Mouse (Mus musculus) MEL (cell line): ENCODE measurements around the gene Klk6. TPM values are rescaled to one million over a fixed set of nuclear protein-coding genes. Genes with fewer than 3 reads are reported as not detected.

Experiments used
- DNase-seq: peaks from one replicate; pipeline ENCODE4 v3.0.0; 2011; ENCODE audit warnings: low read depth, low spot score
- H3K27ac ChIP-seq: 2 replicates; pipeline ENCODE4 v1.5.1; 2012; ENCODE audit warnings: low read depth, mild to moderate bottlenecking, control low read depth, low read length, moderate library complexity; ENCODE audit not compliant: control insufficient read depth
- H3K27me3 ChIP-seq, 2 experiments: fragments of 150-350 bp in 1 of 2; sonication (generic) in 1 of 2; 2 replicates each; pipeline ENCODE4 v1.6.1; 2012; ENCODE audit warnings: low read length in 2 of 2, mild to moderate bottlenecking in 2 of 2, improper control_type of control experiment in 1 of 2, moderate library complexity in 1 of 2; ENCODE audit not compliant: insufficient read depth in 2 of 2, control insufficient read depth in 1 of 2
- H3K36me3 ChIP-seq, 2 experiments: 2 replicates each; pipeline ENCODE4 v1.6.1; 2012 to 2014; ENCODE audit warnings: low read length in 2 of 2, improper control_type of control experiment in 1 of 2, inconsistent platforms in 1 of 2, mild to moderate bottlenecking in 1 of 2; ENCODE audit not compliant: insufficient read depth in 2 of 2, control insufficient read depth in 1 of 2
- H3K4me1 ChIP-seq, 2 experiments: fragments of 150-350 bp in 1 of 2; sonication (generic) in 1 of 2; 2 replicates each; pipeline ENCODE4 v1.6.1; 2012; ENCODE audit warnings: low read length in 2 of 2, improper control_type of control experiment in 1 of 2, mild to moderate bottlenecking in 1 of 2; ENCODE audit not compliant: insufficient read depth in 2 of 2, control insufficient read depth in 1 of 2
- H3K4me3 ChIP-seq, 2 experiments: fragments of 150-350 bp in 1 of 2; sonication (generic) in 1 of 2; 2 replicates each; pipeline ENCODE4 v1.5.1; 2012; ENCODE audit warnings: low read depth in 2 of 2, low read length in 2 of 2, mild to moderate bottlenecking in 2 of 2, moderate library complexity in 2 of 2, control low read depth in 1 of 2, improper control_type of control experiment in 1 of 2; ENCODE audit not compliant: control insufficient read depth in 1 of 2, insufficient read depth in 1 of 2
- H3K79me2 ChIP-seq: 2 replicates; pipeline ENCODE4 v1.6.1; 2012; ENCODE audit warnings: mild to moderate bottlenecking, low read length, moderate library complexity; ENCODE audit not compliant: control insufficient read depth, poor library complexity, insufficient read depth
- H3K9ac ChIP-seq: 2 replicates; pipeline ENCODE4 v1.6.1; 2012; ENCODE audit warnings: low read depth, mild to moderate bottlenecking, control low read depth, low read length, moderate library complexity; ENCODE audit not compliant: control insufficient read depth, poor library complexity, severe bottlenecking
- H3K9me3 ChIP-seq: fragments of 150-350 bp; sonication (generic); replicated peaks from 2 replicates; pipeline ENCODE4 v1.6.1; 2012; ENCODE audit warnings: mild to moderate bottlenecking, low read length, improper control_type of control experiment, moderate library complexity; ENCODE audit not compliant: insufficient read depth
- BHLHE40 ChIP-seq: IDR thresholded peaks from 2 replicates; pipeline ENCODE4 v1.6.1; 2012; ENCODE audit warnings: low read depth, mild to moderate bottlenecking, inconsistent platforms, low read length, improper control_type of control experiment, borderline replicate concordance
- EP300 ChIP-seq, 2 experiments: IDR thresholded peaks; 2 replicates each; pipeline ENCODE4 v1.6.1; 2011; ENCODE audit warnings: improper control_type of control experiment in 2 of 2, low read length in 2 of 2, low read depth in 1 of 2, mild to moderate bottlenecking in 1 of 2
- ETS1 ChIP-seq: IDR thresholded peaks from 2 replicates; pipeline ENCODE4 v1.6.1; 2012; ENCODE audit warnings: low read depth, mild to moderate bottlenecking, inconsistent platforms, low read length, improper control_type of control experiment, moderate library complexity
- HCFC1 ChIP-seq: IDR thresholded peaks from 2 replicates; pipeline ENCODE4 v1.6.1; 2012; ENCODE audit warnings: low read depth, mild to moderate bottlenecking, inconsistent platforms, low read length, improper control_type of control experiment, moderate library complexity
- MAFK ChIP-seq: IDR thresholded peaks from 2 replicates; pipeline ENCODE4 v1.6.1; 2011; ENCODE audit warnings: low read depth, mild to moderate bottlenecking, low read length, improper control_type of control experiment, borderline replicate concordance
- MAX ChIP-seq: IDR thresholded peaks from 2 replicates; pipeline ENCODE4 v1.6.1; 2011; ENCODE audit warnings: low read length, improper control_type of control experiment
- MEF2A ChIP-seq: IDR thresholded peaks from 2 replicates; pipeline ENCODE4 v1.6.1; 2014; ENCODE audit warnings: low read depth, mild to moderate bottlenecking, inconsistent platforms, low read length, improper control_type of control experiment; ENCODE audit not compliant: poor library complexity, insufficient replicate concordance, severe bottlenecking; ENCODE audit errors: extremely low read depth
- MXI1 ChIP-seq: IDR thresholded peaks from 2 replicates; pipeline ENCODE4 v1.6.1; 2011; ENCODE audit warnings: mild to moderate bottlenecking, low read depth, low read length, improper control_type of control experiment
- MYB ChIP-seq: IDR thresholded peaks from 2 replicates; pipeline ENCODE4 v1.6.1; 2011; ENCODE audit warnings: mild to moderate bottlenecking, low read depth, low read length, improper control_type of control experiment
- MYC ChIP-seq: IDR thresholded peaks from 2 replicates; pipeline ENCODE4 v1.6.1; 2011; ENCODE audit warnings: low read depth, mild to moderate bottlenecking, low read length, improper control_type of control experiment, moderate library complexity
- NRF1 ChIP-seq: IDR thresholded peaks from 2 replicates; pipeline ENCODE4 v1.6.1; 2014; ENCODE audit warnings: low read depth, mild to moderate bottlenecking, inconsistent platforms, low read length, improper control_type of control experiment, moderate library complexity; ENCODE audit not compliant: poor library complexity, insufficient read depth, severe bottlenecking
- POLR2A ChIP-seq, 2 experiments: IDR thresholded peaks; 2 replicates each; pipeline ENCODE4 v1.6.1; 2011 to 2012; ENCODE audit warnings: low read length in 2 of 2, mild to moderate bottlenecking in 2 of 2, control low read depth in 1 of 2, improper control_type of control experiment in 1 of 2, low read depth in 1 of 2, moderate library complexity in 1 of 2; ENCODE audit not compliant: control insufficient read depth in 1 of 2, insufficient read depth in 1 of 2, poor library complexity in 1 of 2
- POLR2AphosphoS2 ChIP-seq: IDR thresholded peaks from 2 replicates; pipeline ENCODE4 v1.6.1; 2011; ENCODE audit warnings: low read length, improper control_type of control experiment
- POLR2AphosphoS5 ChIP-seq: IDR thresholded peaks from 2 replicates; pipeline ENCODE4 v1.6.1; 2012; ENCODE audit warnings: low read depth, borderline replicate concordance, mild to moderate bottlenecking, inconsistent platforms, low read length, moderate library complexity, mixed read lengths
- RCOR1 ChIP-seq: IDR thresholded peaks from 2 replicates; pipeline ENCODE4 v1.6.1; 2012; ENCODE audit warnings: low read depth, mild to moderate bottlenecking, inconsistent platforms, low read length, improper control_type of control experiment
- UBTF ChIP-seq: IDR thresholded peaks from 2 replicates; pipeline ENCODE4 v1.6.1; 2012; ENCODE audit warnings: low read depth, mild to moderate bottlenecking, inconsistent platforms, low read length, improper control_type of control experiment, moderate library complexity, borderline replicate concordance; ENCODE audit not compliant: insufficient read depth
- USF1 ChIP-seq: IDR thresholded peaks from 2 replicates; pipeline ENCODE4 v1.6.1; 2014; ENCODE audit warnings: low read depth, mild to moderate bottlenecking, inconsistent platforms, low read length, improper control_type of control experiment, moderate library complexity
- USF2 ChIP-seq, 2 experiments: IDR thresholded peaks; 2 replicates each; pipeline ENCODE4 v1.6.1; 2011 to 2012; ENCODE audit warnings: improper control_type of control experiment in 2 of 2, low read length in 2 of 2, borderline replicate concordance in 1 of 2, inconsistent platforms in 1 of 2, low read depth in 1 of 2, mild to moderate bottlenecking in 1 of 2; ENCODE audit not compliant: insufficient read depth in 1 of 2
- ZC3H11A ChIP-seq: IDR thresholded peaks from 2 replicates; pipeline ENCODE4 v1.6.1; 2012; ENCODE audit warnings: low read depth, mild to moderate bottlenecking, inconsistent platforms, low read length, improper control_type of control experiment
- ZNF384 ChIP-seq: IDR thresholded peaks from 2 replicates; pipeline ENCODE4 v1.6.1; 2012; ENCODE audit warnings: low read depth, mild to moderate bottlenecking, inconsistent platforms, low read length, improper control_type of control experiment
- polyA plus RNA-seq, 2 experiments: library from polyadenylated mRNA; stranded (reverse) in 1 of 2; unstranded in 1 of 2; fragments of >175 nt in 1 of 2; fragments of >200 nt in 1 of 2; gene quantifications; 2 replicates each; pipeline versions ENCODE4 v1.2.1 to v1.2.4; 2012; ENCODE audit warnings: low replicate concordance in 2 of 2, low read depth in 1 of 2; ENCODE audit not compliant: insufficient read length in 2 of 2, insufficient read depth in 1 of 2, missing spikeins in 1 of 2
- total RNA-seq: library from RNA; depleted of rRNA; stranded (reverse); fragments of 300-350 nt; gene quantifications from 2 replicates; pipeline ENCODE4 v1.2.3, GENCODE M21; 2012

The Klk6 gene
- total and polyA plus RNA-seq, 3 experiments: not detected

- no peaks in the 10 kb centered on the region for H3K9me3 ChIP-seq
- H3K27ac ChIP-seq: no peak overlapping the region
- H3K4me1 ChIP-seq: no peaks in the 10 kb centered on the region
- no peaks in the 10 kb centered on the region for H3K79me2 ChIP-seq
- TF ChIP-seq UBTF: no peak
- TF ChIP-seq MAFK: no peak
- TF ChIP-seq ZC3H11A: no peak
- TF ChIP-seq MEF2A: no peak
- no peak for TF ChIP-seq POLR2AphosphoS5
- TF ChIP-seq MYB: no peak
- no peak for TF ChIP-seq NRF1
- TF ChIP-seq POLR2A (IDR thresholded peaks at IDR 0.05; ENCODE audit: control insufficient read depth in 1 of 2, insufficient read depth in 1 of 2, low read depth in 1 of 2, low read length in 2 of 2, poor library complexity in 1 of 2): no peak
- no peak for TF ChIP-seq ZNF384
- no peak for TF ChIP-seq ETS1
- TF ChIP-seq POLR2AphosphoS2: no peak
- no peak for TF ChIP-seq MAX
- TF ChIP-seq USF1: no peak
- TF ChIP-seq USF2 (IDR thresholded peaks at IDR 0.05; ENCODE audit: borderline replicate concordance in 1 of 2, insufficient read depth in 1 of 2, low read depth in 1 of 2, low read length in 2 of 2): no peak
- TF ChIP-seq MXI1: no peak
- no peak for TF ChIP-seq BHLHE40
- TF ChIP-seq MYC: no peak
- TF ChIP-seq HCFC1: no peak
- H3K4me3 ChIP-seq: no peak overlapping the region
- DNase-seq: no peak
- H3K9ac ChIP-seq: no peak overlapping the region
- H3K27me3 ChIP-seq: no peaks in the 10 kb centered on the region; a peak in 1 of 4 replicates
- H3K36me3 ChIP-seq: no peaks in the 10 kb centered on the region
Measured at GRCm38 (mm10) chr7:43777423-43777822, 46.9 kb upstream of the Klk6 start.

- no peaks in the 10 kb centered on the region; a peak in 1 of 4 replicates for H3K27me3 ChIP-seq
Measured at GRCm38 (mm10) chr7:43778176-43778970, 45.9 kb upstream of the Klk6 start.

More at GRCm38 (mm10) chr7:43778176-43778970, 45.9 kb upstream of the Klk6 start:
- no peak for DNase-seq
- Histone ChIP-seq H3K79me2 (no peaks in the 10 kb centered on the region), H3K9me3 (no peaks in the 10 kb centered on the region), H3K27ac (no peak overlapping the region), H3K4me3 (no peak overlapping the region), H3K4me1 (no peaks in the 10 kb centered on the region), H3K36me3 (no peaks in the 10 kb centered on the region), H3K9ac (no peak overlapping the region)
- no peak for TF ChIP-seq POLR2AphosphoS5
- TF ChIP-seq RCOR1: no peak
- TF ChIP-seq EP300 (IDR thresholded peaks at IDR 0.05; ENCODE audit: low read depth in 1 of 2, low read length in 2 of 2): no peak
